Mouse (Mus musculus) testis, adult 2 months (tissue): ENCODE measurements around the gene Cdh22. TPM values are rescaled to one million over a fixed set of nuclear protein-coding genes. Genes with fewer than 3 reads are reported as not detected.

Source experiments
- H3K27ac ChIP-seq: fragments of 200-500 bp; 2 replicates; pipeline ENCODE4 v1.5.1; 2012; ENCODE audit warnings: low read depth, low read length; ENCODE audit not compliant: control insufficient read depth, insufficient read depth
- H3K27me3 ChIP-seq: fragments of 200-500 bp; 2 replicates; pipeline ENCODE4 v1.6.1; 2012; ENCODE audit warnings: mild to moderate bottlenecking, low read length, moderate library complexity; ENCODE audit not compliant: control insufficient read depth, insufficient read depth
- H3K36me3 ChIP-seq: fragments of 200-500 bp; 2 replicates; pipeline ENCODE4 v1.6.1; 2012; ENCODE audit warnings: mild to moderate bottlenecking, low read length; ENCODE audit not compliant: control insufficient read depth, insufficient read depth
- H3K4me1 ChIP-seq: fragments of 200-500 bp; 2 replicates; pipeline ENCODE4 v1.6.1; 2012; ENCODE audit warnings: low read length; ENCODE audit not compliant: control insufficient read depth, insufficient read depth
- H3K4me3 ChIP-seq: fragments of 200-500 bp; 2 replicates; pipeline ENCODE4 v1.5.1; 2012; ENCODE audit warnings: low read depth, mild to moderate bottlenecking, low read length, moderate library complexity, mixed read lengths; ENCODE audit not compliant: control insufficient read depth
- CTCF ChIP-seq: fragments of 200-500 bp; IDR thresholded peaks from 2 replicates; pipeline ENCODE4 v1.5.1; 2012; ENCODE audit warnings: low read depth, mild to moderate bottlenecking, inconsistent platforms, low read length, moderate library complexity; ENCODE audit not compliant: control insufficient read depth, insufficient read depth, insufficient replicate concordance
- POLR2A ChIP-seq: fragments of 200-500 bp; IDR thresholded peaks from 2 replicates; pipeline ENCODE4 v1.6.1; 2012; ENCODE audit warnings: low read depth, mild to moderate bottlenecking, inconsistent platforms, low read length, moderate library complexity; ENCODE audit not compliant: control insufficient read depth
- polyA plus RNA-seq: library from polyadenylated mRNA; depleted of rRNA; stranded (reverse); fragments of >200 nt; gene quantifications from 2 replicates; pipeline ENCODE4 v1.2.3, GENCODE M21; 2012

Cdh22 gene
- polyA plus RNA-seq, 1 experiment, result 0.37 TPM

DNA sequence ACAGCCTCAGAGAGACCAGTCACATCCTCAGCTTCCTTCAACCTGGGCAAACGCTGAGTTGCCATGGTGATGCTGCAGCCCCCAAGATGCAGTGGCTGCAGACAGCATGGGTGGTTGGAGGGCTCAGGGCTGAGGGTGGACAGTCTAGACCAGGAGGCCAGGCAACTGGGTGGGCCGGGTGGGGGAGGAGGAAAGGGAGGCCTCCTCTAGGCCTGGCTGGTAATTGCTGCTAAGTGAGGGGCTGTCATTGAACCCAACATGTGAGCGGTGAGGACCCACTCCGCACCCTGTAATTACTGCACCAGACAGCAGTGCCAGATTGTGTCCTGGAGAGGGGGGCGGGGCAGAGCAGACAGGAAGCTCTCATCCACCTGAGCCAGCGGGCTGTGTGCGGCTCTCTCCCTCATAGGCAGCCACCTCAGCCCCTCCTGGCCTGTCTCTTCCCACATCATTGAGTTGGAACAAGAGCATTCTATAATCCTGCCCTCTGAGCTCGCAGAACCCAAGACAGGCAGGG, 40.5 kb upstream of the Cdh22 start:
- H3K27ac ChIP-seq, result no peak overlapping the region
- H3K4me1 ChIP-seq, result no peaks in the 10 kb centered on the region
- no peak overlapping the region for H3K4me3 ChIP-seq
- H3K36me3 ChIP-seq, result peaks cover 4% of the 10 kb centered on the region; the same call in 1 of the 2 replicates
- no peak for TF ChIP-seq POLR2A
- no peaks in the 10 kb centered on the region for H3K27me3 ChIP-seq

DNA sequence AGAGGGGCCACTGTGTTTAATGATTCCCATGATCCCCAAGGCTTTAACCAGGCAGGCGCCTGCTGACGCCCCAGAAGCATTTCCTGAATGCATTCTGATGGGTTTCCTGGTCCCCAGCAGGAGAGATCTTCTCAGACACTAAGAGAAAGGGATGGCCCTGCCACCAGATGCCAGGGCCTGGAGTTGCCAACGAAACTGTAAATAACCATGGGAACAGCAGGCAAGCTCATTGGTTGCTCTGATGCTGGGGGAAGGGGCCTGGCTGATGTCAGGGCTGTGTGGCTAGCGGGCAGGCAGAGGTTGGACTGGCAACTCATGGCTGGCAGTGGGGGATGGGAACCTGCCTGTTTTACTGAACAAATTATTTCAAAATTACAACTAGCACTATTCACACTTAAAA, 38.9 kb upstream of the Cdh22 start:
- H3K36me3 ChIP-seq, result peaks cover 4% of the 10 kb centered on the region; the same call in 1 of the 2 replicates
- H3K27me3 ChIP-seq, result no peaks in the 10 kb centered on the region
- no peaks in the 10 kb centered on the region for H3K4me1 ChIP-seq
- no peak overlapping the region for H3K4me3 ChIP-seq
- TF ChIP-seq CTCF (no peak), POLR2A (no peak)
- no peak overlapping the region for H3K27ac ChIP-seq

DNA sequence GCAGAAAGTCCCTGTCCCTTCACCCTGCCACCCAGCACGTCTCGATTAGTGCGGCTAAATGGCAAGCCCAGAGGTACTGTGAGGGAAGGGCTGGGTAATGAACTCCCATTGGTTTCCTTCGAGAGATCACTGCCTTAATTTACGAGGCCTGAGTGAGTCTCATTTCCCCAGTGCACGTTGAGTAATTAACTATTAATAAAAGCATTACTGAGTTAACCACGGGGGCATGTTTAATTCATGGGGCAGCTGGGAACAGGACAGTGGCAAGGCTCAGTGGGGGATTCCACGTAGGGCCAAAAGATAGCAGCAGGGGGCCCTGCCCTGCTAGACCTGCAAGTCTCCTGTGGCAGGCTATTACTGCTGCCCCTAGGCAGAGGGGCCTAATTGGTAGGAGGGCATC, 36.7 kb upstream of the Cdh22 start:
- no peaks in the 10 kb centered on the region for H3K4me1 ChIP-seq
- no peaks in the 10 kb centered on the region for H3K36me3 ChIP-seq
- no peak for TF ChIP-seq CTCF
- no peak for TF ChIP-seq POLR2A
- H3K27me3 ChIP-seq, result no peaks in the 10 kb centered on the region
- no peak overlapping the region for H3K27ac ChIP-seq
- H3K4me3 ChIP-seq, result no peak overlapping the region

DNA sequence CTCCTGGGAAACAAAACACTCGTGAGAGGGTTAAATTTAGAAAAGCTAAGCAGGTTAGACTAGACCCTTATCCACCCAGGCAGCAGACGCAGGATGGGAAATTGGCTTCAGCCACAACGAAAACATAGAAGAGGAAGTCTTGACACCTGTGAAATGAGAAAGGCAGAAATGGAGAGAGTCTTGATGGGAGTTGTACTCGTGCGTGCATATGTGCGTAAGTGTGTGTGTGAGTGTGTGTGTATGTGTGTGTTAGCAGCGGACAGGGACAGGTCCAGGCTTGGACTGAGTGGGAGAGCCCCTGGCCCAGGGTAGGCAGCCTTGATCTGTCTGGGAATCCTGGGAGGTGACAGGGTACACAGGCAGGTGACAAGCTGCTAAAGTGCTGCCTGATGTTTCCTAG, 36.2 kb upstream of the Cdh22 start:
- Histone ChIP-seq H3K36me3 (no peaks in the 10 kb centered on the region), H3K4me1 (no peaks in the 10 kb centered on the region), H3K27ac (no peak overlapping the region), H3K27me3 (no peaks in the 10 kb centered on the region), H3K4me3 (no peak overlapping the region)
- TF ChIP-seq CTCF, result no peak
- no peak for TF ChIP-seq POLR2A

DNA sequence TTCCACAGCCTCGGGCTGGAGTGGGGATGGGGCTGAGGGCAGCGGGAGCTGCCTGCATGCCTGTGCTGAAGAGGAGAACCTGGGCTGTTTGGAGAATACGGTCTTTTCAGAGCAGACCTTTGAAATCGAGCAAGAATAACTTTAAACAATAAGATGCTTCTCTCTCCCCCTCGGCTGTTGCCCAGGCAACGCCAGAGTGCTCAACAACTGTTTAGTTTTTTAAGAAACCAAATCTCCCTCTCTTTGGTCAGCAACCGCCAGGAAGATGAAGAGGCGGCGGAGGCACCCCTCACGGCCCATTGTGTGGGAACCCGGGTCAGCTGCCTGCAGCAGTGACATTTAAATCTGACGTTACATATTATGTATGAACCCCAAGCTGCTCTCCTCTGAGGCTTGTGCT, 32.1 kb upstream of the Cdh22 start:
- Histone ChIP-seq H3K27ac (no peak overlapping the region), H3K36me3 (no peaks in the 10 kb centered on the region), H3K4me1 (peaks cover 6% of the 10 kb centered on the region; the same call in 1 of the 2 replicates), H3K4me3 (no peak overlapping the region), H3K27me3 (no peaks in the 10 kb centered on the region)
- TF ChIP-seq POLR2A, result no peak

DNA sequence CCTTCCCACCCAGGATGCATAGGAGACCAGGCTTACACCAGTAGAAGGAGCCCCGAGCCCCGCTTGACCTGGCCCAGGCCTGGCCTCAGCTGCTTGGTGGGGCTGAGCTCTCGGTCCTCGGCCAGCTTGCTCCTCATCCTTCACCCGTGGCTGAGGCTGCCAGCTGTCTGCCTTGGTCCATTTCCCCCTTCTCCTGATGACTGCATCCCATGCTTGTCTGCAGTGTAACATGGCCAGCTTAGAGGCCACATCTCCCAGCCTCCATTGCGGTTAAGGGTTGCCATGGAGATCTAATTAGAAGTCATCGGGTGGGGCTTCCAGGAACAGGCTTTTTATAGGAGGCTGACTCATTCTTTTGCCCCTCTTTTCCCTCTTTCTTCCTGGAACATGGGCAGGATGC, 29.2 kb upstream of the Cdh22 start:
- no peak overlapping the region for H3K4me3 ChIP-seq
- TF ChIP-seq POLR2A (no peak), CTCF (no peak)
- peaks cover 6% of the 10 kb centered on the region; the same call in 1 of the 2 replicates for H3K4me1 ChIP-seq
- H3K36me3 ChIP-seq, result no peaks in the 10 kb centered on the region
- H3K27me3 ChIP-seq, result no peaks in the 10 kb centered on the region
- H3K27ac ChIP-seq, result no peak overlapping the region

DNA sequence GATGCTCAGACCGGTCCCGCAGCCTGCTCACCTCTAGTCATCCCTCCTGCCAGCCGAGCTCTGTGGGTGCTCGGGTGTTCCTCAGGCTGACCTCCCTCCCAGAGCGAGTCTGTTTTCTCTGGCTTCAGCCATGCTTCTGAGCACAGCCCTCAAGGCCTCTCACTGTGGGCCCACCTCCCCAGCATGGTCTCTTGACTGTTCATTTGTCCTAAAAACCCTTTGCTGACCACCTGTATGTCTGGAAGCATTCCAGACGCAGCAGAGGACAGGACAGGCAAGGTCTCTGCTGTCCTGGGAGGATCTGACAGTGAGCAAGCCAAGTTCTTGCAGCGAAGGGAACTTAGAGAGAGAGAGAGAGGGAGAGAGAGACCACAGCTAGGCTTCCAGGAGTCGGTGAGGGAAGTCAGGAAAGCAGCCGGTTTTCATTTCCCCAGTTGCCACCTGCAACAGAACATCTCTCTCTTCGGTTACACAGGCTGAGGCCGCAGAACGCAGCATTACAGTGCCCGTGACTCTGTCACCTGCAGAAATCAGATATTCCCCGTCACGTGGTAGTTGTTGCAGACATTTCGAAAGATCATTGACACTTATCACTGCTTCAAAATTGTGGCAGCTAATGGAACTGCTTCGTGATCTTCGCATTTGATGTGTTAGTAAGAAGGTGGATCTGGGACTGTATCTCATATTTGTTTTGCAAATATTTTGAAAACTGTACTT, 27.8 kb upstream of the Cdh22 start:
- no peak overlapping the region for H3K4me3 ChIP-seq
- peaks cover 6% of the 10 kb centered on the region; the same call in 1 of the 2 replicates for H3K4me1 ChIP-seq
- H3K36me3 ChIP-seq, result no peaks in the 10 kb centered on the region
- no peaks in the 10 kb centered on the region for H3K27me3 ChIP-seq
- TF ChIP-seq POLR2A (no peak), CTCF (no peak)
- H3K27ac ChIP-seq, result no peak overlapping the region
